Mouse (Mus musculus) G1E (cell line): ENCODE measurements at regions not wholly inside any gene's neighbourhood (a gene's known extent, or its start where the extent isn't known, plus 50 kb on each side); places are given as distances from the start of the nearest gene placed in this dataset.
A peak's percentile ranks its signal among the peaks of the same experiment; 100 is the strongest.

Experiments
- ATAC-seq: 2 replicates; pipeline ENCODE4 v1.8.0; 2016; ENCODE audit warnings: mild to moderate bottlenecking; ENCODE audit not compliant: insufficient number of reproducible peaks, poor library complexity, low FRiP score, severe bottlenecking; ENCODE audit errors: extremely low read depth
- DNase-seq: peaks from one replicate; pipeline ENCODE4 v3.0.0; 2012; ENCODE audit warnings: low spot score
- H3K27me3 ChIP-seq: 2 replicates; pipeline ENCODE4 v1.6.1; 2012; ENCODE audit warnings: mild to moderate bottlenecking, low read length, inconsistent platforms; ENCODE audit not compliant: insufficient read depth
- H3K36me3 ChIP-seq: replicated peaks from 2 replicates; pipeline ENCODE3; 2012; ENCODE audit warnings: mild to moderate bottlenecking, inconsistent platforms
- H3K4me1 ChIP-seq: 2 replicates; pipeline ENCODE4 v1.6.1; 2012; ENCODE audit warnings: low read depth, low read length, inconsistent platforms, mixed read lengths; ENCODE audit not compliant: insufficient read depth
- H3K4me3 ChIP-seq: 2 replicates; pipeline ENCODE4 v1.5.1; 2012; ENCODE audit warnings: low read depth, mild to moderate bottlenecking, inconsistent platforms, low read length, moderate library complexity, mixed read lengths
- H3K9me3 ChIP-seq: replicated peaks from 2 replicates; pipeline ENCODE4 v1.6.1; 2012; ENCODE audit warnings: inconsistent platforms
- CTCF ChIP-seq: IDR thresholded peaks from 2 replicates; pipeline ENCODE4 v1.5.1; 2012; ENCODE audit warnings: low read depth, low read length, inconsistent platforms, mixed read lengths
- GATA1 ChIP-seq: IDR thresholded peaks from 2 replicates; pipeline ENCODE4 v1.6.1; 2012; ENCODE audit warnings: borderline replicate concordance, low read length, inconsistent platforms, mixed read lengths
- GATA2 ChIP-seq: IDR thresholded peaks from 2 replicates; pipeline ENCODE4 v1.6.1; 2012; ENCODE audit warnings: low read depth, low read length, inconsistent platforms, borderline replicate concordance
- POLR2AphosphoS5 ChIP-seq: IDR thresholded peaks from 2 replicates; pipeline ENCODE4 v1.6.1; 2012; ENCODE audit warnings: low read depth, low read length, inconsistent platforms; ENCODE audit not compliant: insufficient replicate concordance
- TAL1 ChIP-seq: conservative IDR thresholded peaks from 2 replicates; pipeline ENCODE4 v1.6.1; 2012; ENCODE audit warnings: low read depth, low read length, inconsistent platforms, mixed read lengths

- TF ChIP-seq TAL1 (no peak), CTCF (no peak), POLR2AphosphoS5 (no peak), GATA1 (no peak), GATA2 (no peak)
- peaks cover 16% of the 10 kb centered on the region for H3K4me1 ChIP-seq
- no peak for DNase-seq
- no peaks in the 10 kb centered on the region for H3K36me3 ChIP-seq
- H3K4me3 ChIP-seq, result no peak overlapping the region
- no peaks in the 10 kb centered on the region for H3K9me3 ChIP-seq
- peaks cover 14% of the 10 kb centered on the region for H3K27me3 ChIP-seq
- ATAC-seq, result no peak
Observed at GRCm38 (mm10) chr1:92361677-92362076, 112.0 kb downstream of the Ndufa10 start.

DNA sequence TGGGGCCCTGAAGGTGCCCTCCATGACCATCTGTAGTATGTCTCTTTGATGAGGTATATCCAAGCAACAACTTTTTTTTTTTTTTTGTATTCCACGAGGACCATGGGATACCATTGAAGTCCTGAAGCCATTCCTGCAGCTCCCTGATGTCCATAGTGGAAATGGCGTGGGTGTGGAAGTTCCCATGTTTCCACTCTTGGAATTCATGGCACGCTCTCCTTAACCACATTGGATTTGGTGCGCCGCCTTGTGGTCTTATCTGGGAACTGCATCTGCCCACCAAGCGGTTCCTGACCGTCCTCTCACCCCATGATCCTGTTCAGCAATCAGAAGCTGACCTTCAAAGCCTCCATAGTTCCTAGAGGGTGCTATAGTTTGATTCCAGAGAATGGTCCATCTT lies 113.4 kb downstream of the Ndufa10 start:
- Histone ChIP-seq H3K36me3 (no peaks in the 10 kb centered on the region), H3K4me1 (peaks cover 16% of the 10 kb centered on the region), H3K9me3 (no peaks in the 10 kb centered on the region), H3K27me3 (peaks cover 6% of the 10 kb centered on the region; the same call in 1 of the 2 replicates), H3K4me3 (no peak overlapping the region)
- DNase-seq (no peak), ATAC-seq (no peak)
- TF ChIP-seq POLR2AphosphoS5 (no peak), CTCF (peak; percentile 98), GATA2 (no peak), TAL1 (no peak), GATA1 (no peak)

DNA sequence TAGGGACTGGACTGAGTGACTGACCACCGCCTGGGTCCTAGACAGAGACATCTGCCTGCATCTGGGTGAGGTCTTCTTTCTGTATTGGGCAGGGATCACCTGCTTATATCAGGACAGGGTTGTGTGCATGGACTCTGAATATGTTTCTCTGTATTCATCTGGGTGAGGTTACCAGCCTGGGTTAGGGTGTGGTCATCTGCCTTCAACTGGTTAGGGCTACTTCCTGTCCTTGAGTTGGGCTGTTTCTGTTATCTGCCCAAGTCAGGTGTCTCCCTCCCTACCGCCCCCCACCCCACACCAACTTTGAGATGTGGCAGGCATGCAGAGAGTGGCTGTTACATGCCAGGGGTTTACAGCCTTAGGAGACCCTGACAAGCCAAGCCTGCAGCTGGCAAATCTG lies 114.2 kb downstream of the Ndufa10 start:
- Histone ChIP-seq H3K4me1 (peaks cover 16% of the 10 kb centered on the region), H3K27me3 (peaks cover 6% of the 10 kb centered on the region; the same call in 1 of the 2 replicates), H3K4me3 (no peak overlapping the region), H3K36me3 (no peaks in the 10 kb centered on the region), H3K9me3 (no peaks in the 10 kb centered on the region)
- ATAC-seq (peak; percentile 65; the same call in 1 of the 2 replicates), DNase-seq (no peak)
- TF ChIP-seq GATA2 (no peak), TAL1 (no peak), GATA1 (no peak), POLR2AphosphoS5 (no peak), CTCF (no peak)

DNA sequence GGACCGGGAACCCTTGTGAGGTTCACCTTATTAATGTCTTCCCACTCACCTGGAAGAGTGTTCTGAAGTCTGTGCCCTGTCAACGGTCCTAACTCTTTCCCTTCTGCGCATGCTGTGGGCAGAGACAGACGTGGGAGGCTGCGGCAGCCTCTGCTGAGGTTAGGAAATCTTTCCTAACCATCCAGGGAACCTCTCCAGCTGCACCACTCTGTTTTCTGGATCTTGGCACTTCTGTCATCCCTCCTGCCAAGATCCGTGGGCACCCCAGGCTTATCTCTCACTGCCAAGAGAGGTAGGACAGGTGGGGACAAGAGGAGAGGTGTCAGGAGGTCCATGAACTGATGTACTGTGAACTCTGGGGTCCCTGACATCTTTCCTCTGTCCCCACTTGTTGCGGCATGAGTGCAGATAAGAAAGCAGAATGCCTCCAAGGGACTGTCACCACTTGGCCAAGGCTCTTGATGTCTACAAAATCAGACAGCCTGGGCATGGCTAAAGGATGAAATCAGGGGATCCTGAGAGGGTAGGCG lies 114.8 kb downstream of the Ndufa10 start:
- peaks cover 6% of the 10 kb centered on the region; the same call in 1 of the 2 replicates for H3K27me3 ChIP-seq
- no peak overlapping the region for H3K4me3 ChIP-seq
- H3K4me1 ChIP-seq, result peaks cover 16% of the 10 kb centered on the region

GRCm38 (mm10) chr1:92348353-92349005 lies 125.2 kb downstream of the Ndufa10 start:
- Histone ChIP-seq H3K9me3 (no peaks in the 10 kb centered on the region), H3K4me3 (peak overlapping the region; percentile 18; the same call in 1 of the 2 replicates), H3K4me1 (peaks cover 12% of the 10 kb centered on the region), H3K27me3 (peaks cover 6% of the 10 kb centered on the region; the same call in 1 of the 2 replicates), H3K36me3 (no peaks in the 10 kb centered on the region)
- TF ChIP-seq GATA1 (no peak), GATA2 (no peak), POLR2AphosphoS5 (no peak), TAL1 (no peak), CTCF (no peak)
- no peak; the same call in 1 of the 2 replicates for ATAC-seq
- DNase-seq, result no peak

More for the DNA sequence above, 114.8 kb downstream of the Ndufa10 start:
- TF ChIP-seq GATA2 (no peak), CTCF (no peak), TAL1 (no peak), GATA1 (no peak), POLR2AphosphoS5 (no peak)
- no peak for ATAC-seq
- DNase-seq, result no peak
- H3K36me3 ChIP-seq, result no peaks in the 10 kb centered on the region
- no peaks in the 10 kb centered on the region for H3K9me3 ChIP-seq

DNA sequence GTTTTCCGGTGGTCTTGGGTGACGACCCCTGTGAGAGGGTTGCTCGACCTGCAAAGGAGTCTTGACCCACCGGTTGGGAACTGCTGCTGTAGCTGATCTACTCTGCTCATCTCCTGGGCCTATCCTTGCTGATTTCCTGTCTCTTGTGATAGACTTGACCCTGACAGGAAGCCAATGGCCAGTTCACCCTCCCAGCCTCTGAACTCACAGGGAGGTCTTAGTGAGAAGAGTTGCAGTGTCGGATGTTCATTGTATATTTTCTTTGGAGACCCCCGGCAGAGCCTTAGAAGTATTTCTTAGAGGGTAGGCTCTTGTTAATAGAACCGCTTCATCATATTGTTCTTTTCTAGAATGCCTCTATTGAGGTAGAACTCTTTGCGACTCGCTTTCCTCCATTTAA lies 126.0 kb downstream of the Ndufa10 start:
- H3K4me3 ChIP-seq, result no peak overlapping the region
- peaks cover 6% of the 10 kb centered on the region; the same call in 1 of the 2 replicates for H3K27me3 ChIP-seq
- no peak for ATAC-seq
- no peak for DNase-seq
- TF ChIP-seq GATA1 (no peak), GATA2 (no peak), TAL1 (no peak), CTCF (no peak), POLR2AphosphoS5 (no peak)
- H3K36me3 ChIP-seq, result no peaks in the 10 kb centered on the region
- H3K9me3 ChIP-seq, result no peaks in the 10 kb centered on the region
- peaks cover 12% of the 10 kb centered on the region for H3K4me1 ChIP-seq
